ENCODE assay signal across 8 mouse cellular contexts in genomic region chr6:97463898-97464524, GRCm38 (mm10).
DNase-seq lines count a peak whose midpoint lies in the region; ATAC-seq and TF ChIP-seq lines count a peak whose summit lies in the region.

No protein-coding gene starts in this region.

- H3K4me1 ChIP-seq in hindbrain, embryonic 15.5 days (replicated peaks): peaks cover 6% of the 10 kb centered on the region; the same call in 1 of the 2 replicates
- no peaks in the 10 kb centered on the region for H3K4me1 ChIP-seq in hindbrain, postnatal 0 days (ENCODE audit: insufficient read depth, low read length)
- 0 out of 2 replicates have a peak, but pooled peaks cover 2% of the 10 kb centered on the region for H3K4me1 ChIP-seq in intestine, embryonic 15.5 days (replicated peaks)
- H3K4me1 ChIP-seq in liver, embryonic 14.5 days (replicated peaks; ENCODE audit: control insufficient read depth in 2 of 2, insufficient read depth in 2 of 2, low read length in 1 of 2): peaks cover 0 to 5% of the 10 kb centered on the region in 2 experiments; a peak in 2 of 4 replicates
- peaks cover 10% of the 10 kb centered on the region; the same call in 1 of the 2 replicates for H3K4me1 ChIP-seq in forebrain, embryonic 14.5 days (ENCODE audit: control insufficient read depth, insufficient read depth, low read length)

- WGBS in hindbrain, embryonic 15.5 days: 68% methylated on average over 17 of the region's 17 CpGs
- WGBS in hindbrain, postnatal 0 days: 65% methylated on average over 17 of the region's 17 CpGs
- WGBS in intestine, embryonic 15.5 days: 56% methylated on average over 17 of the region's 17 CpGs
- WGBS in liver, embryonic 14.5 days (ENCODE audit: insufficient replicate concordance): 16% methylated on average over 17 of the region's 17 CpGs
- 71% methylated on average over 17 of the region's 17 CpGs for WGBS in forebrain, embryonic 14.5 days

- TF ChIP-seq CTCF in hindbrain, postnatal 0 days (IDR thresholded peaks at IDR 0.05; ENCODE audit: low read depth): no peak
- no peak for TF ChIP-seq CTCF in liver, embryonic 14.5 days (IDR thresholded peaks at IDR 0.05; ENCODE audit: low read depth)

- no peaks in the 10 kb centered on the region for H3K27me3 ChIP-seq in hindbrain, embryonic 15.5 days
- no peaks in the 10 kb centered on the region for H3K27me3 ChIP-seq in hindbrain, postnatal 0 days (ENCODE audit: insufficient read depth, low read length)
- H3K27me3 ChIP-seq in intestine, embryonic 15.5 days (replicated peaks): no peaks in the 10 kb centered on the region
- no peaks in the 10 kb centered on the region for H3K27me3 ChIP-seq in liver, embryonic 14.5 days (ENCODE audit: control insufficient read depth, insufficient read depth, low read length)
- no peaks in the 10 kb centered on the region for H3K27me3 ChIP-seq in forebrain, embryonic 14.5 days (replicated peaks; ENCODE audit: control insufficient read depth, insufficient read depth, low read length)

- H3K36me3 ChIP-seq in hindbrain, embryonic 15.5 days: no peaks in the 10 kb centered on the region
- no peaks in the 10 kb centered on the region for H3K36me3 ChIP-seq in hindbrain, postnatal 0 days (ENCODE audit: insufficient read depth, low read length)
- no peaks in the 10 kb centered on the region for H3K36me3 ChIP-seq in intestine, embryonic 15.5 days
- H3K36me3 ChIP-seq in liver, embryonic 14.5 days (replicated peaks; ENCODE audit: control insufficient read depth, insufficient read depth, low read depth): no peaks in the 10 kb centered on the region
- H3K36me3 ChIP-seq in forebrain, embryonic 14.5 days (ENCODE audit: control insufficient read depth, insufficient read depth, low read length): no peaks in the 10 kb centered on the region

- DNase-seq in hindbrain, postnatal 0 days (ENCODE audit: low spot score): no peak
- DNase-seq in gastrocnemius, adult 18-20 months (ENCODE audit: low spot score): peak; percentile 66
- DNase-seq in liver, embryonic 14.5 days (ENCODE audit: low read depth in 3 of 3, low spot score in 3 of 3): no peak
- peak; percentile 72 for DNase-seq in yolk sac, embryonic 10.5 days (ENCODE audit: low spot score)
- DNase-seq in forebrain, embryonic 14.5 days (ENCODE audit: low spot score): no peak
- no peak for DNase-seq in left cerebral cortex, adult 8-10 months (ENCODE audit: low spot score in 2 of 2)

- TF ChIP-seq EP300 in liver, embryonic 14.5 days (IDR thresholded peaks at IDR 0.05; ENCODE audit: low read depth): no peak

- H3K9ac ChIP-seq in hindbrain, embryonic 15.5 days: no peak overlapping the region
- no peak overlapping the region for H3K9ac ChIP-seq in hindbrain, postnatal 0 days (replicated peaks; ENCODE audit: low read length)
- H3K9ac ChIP-seq in intestine, embryonic 15.5 days: no peak overlapping the region
- H3K9ac ChIP-seq in liver, embryonic 14.5 days (replicated peaks): no peak overlapping the region
- H3K9ac ChIP-seq in forebrain, embryonic 14.5 days (ENCODE audit: low read length): no peak overlapping the region

- ATAC-seq in hindbrain, embryonic 15.5 days (ENCODE audit: low FRiP score, low read depth): no peak
- no peak for ATAC-seq in hindbrain, postnatal 0 days
- ATAC-seq in intestine, embryonic 15.5 days: peak; percentile 76
- ATAC-seq in liver, embryonic 14.5 days (ENCODE audit: insufficient read depth): no peak
- no peak for ATAC-seq in forebrain, embryonic 14.5 days

- 0 out of 2 replicates have a peak overlapping the region, but pooled peaks have one; percentile 14 for H3K27ac ChIP-seq in hindbrain, embryonic 15.5 days (replicated peaks)
- no peak overlapping the region for H3K27ac ChIP-seq in hindbrain, postnatal 0 days
- 0 out of 2 replicates have a peak overlapping the region, but pooled peaks have one; percentile 13 for H3K27ac ChIP-seq in intestine, embryonic 15.5 days
- no peak overlapping the region for H3K27ac ChIP-seq in liver, embryonic 14.5 days
- H3K27ac ChIP-seq in forebrain, embryonic 14.5 days (ENCODE audit: low read depth, low read length): no peak overlapping the region

- no peak overlapping the region for H3K4me2 ChIP-seq in hindbrain, embryonic 15.5 days
- no peak overlapping the region for H3K4me2 ChIP-seq in hindbrain, postnatal 0 days (ENCODE audit: low read depth, low read length)
- H3K4me2 ChIP-seq in intestine, embryonic 15.5 days (replicated peaks): no peak overlapping the region
- 0 out of 2 replicates have a peak overlapping the region, but pooled peaks have one; percentile 11 for H3K4me2 ChIP-seq in liver, embryonic 14.5 days (ENCODE audit: low read depth)
- no peak overlapping the region for H3K4me2 ChIP-seq in forebrain, embryonic 14.5 days (ENCODE audit: low read length)

- H3K4me3 ChIP-seq in hindbrain, embryonic 15.5 days: no peak overlapping the region
- no peak overlapping the region for H3K4me3 ChIP-seq in hindbrain, postnatal 0 days (ENCODE audit: low read length)
- H3K4me3 ChIP-seq in intestine, embryonic 15.5 days (replicated peaks): no peak overlapping the region
- H3K4me3 ChIP-seq in liver, embryonic 14.5 days (ENCODE audit: insufficient read depth in 1 of 2, low read depth in 2 of 2, low read length in 2 of 2): no peak overlapping the region
- H3K4me3 ChIP-seq in forebrain, embryonic 14.5 days (ENCODE audit: low read depth, low read length): no peak overlapping the region

- H3K9me3 ChIP-seq in hindbrain, embryonic 15.5 days: no peaks in the 10 kb centered on the region
- H3K9me3 ChIP-seq in hindbrain, postnatal 0 days (ENCODE audit: low read length): no peaks in the 10 kb centered on the region
- no peaks in the 10 kb centered on the region for H3K9me3 ChIP-seq in intestine, embryonic 15.5 days
- H3K9me3 ChIP-seq in liver, embryonic 14.5 days (ENCODE audit: control insufficient read depth, low read length): no peaks in the 10 kb centered on the region
- no peaks in the 10 kb centered on the region for H3K9me3 ChIP-seq in forebrain, embryonic 14.5 days (replicated peaks; ENCODE audit: control insufficient read depth, low read length)

Comparison
In these comparisons a context has a peak if more than half of its experiments do, and no peak if none do; other contexts are left out.
1. H3K27ac ChIP-seq: peak in hindbrain, embryonic 15.5 days (single experiment) and intestine, embryonic 15.5 days (single experiment); none in hindbrain, postnatal 0 days (single experiment), liver, embryonic 14.5 days (single experiment) and forebrain, embryonic 14.5 days (single experiment).
2. DNase-seq: peak in gastrocnemius, adult 18-20 months (single experiment) and yolk sac, embryonic 10.5 days (single experiment); none in hindbrain, postnatal 0 days (single experiment), liver, embryonic 14.5 days (0 of 3), forebrain, embryonic 14.5 days (single experiment) and left cerebral cortex, adult 8-10 months (0 of 2).